Mouse (Mus musculus) kidney, adult 8-10 months (tissue): ENCODE measurements at regions not wholly inside any gene's neighbourhood (a gene's known extent, or its start where the extent isn't known, plus 50 kb on each side); places are given as distances from the start of the nearest gene placed in this dataset.

Experiments used
- DNase-seq, 2 experiments: peaks; one replicate each; pipeline ENCODE4 v3.0.0; 2022

DNA sequence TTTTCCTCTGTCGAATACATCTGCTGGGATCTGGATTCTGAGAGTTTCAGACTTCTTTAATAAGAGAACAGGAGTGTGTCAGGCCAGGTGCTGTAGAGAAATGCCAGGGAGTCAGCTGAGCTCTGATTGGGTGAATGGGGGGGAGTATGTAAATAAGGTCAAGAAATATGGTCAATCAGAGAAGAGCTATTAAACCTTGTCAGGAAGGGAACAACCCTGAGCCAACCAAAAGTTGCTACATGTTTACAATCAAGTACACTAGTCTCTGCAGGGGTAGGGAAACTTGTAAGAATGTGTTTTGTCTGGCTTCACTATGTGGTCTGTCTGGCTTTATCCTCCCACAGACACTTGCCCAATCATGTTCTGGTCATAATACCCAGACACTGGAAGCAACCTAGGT is 60.4 kb upstream of the Thpo start:
- no peak for DNase-seq
